Mouse (Mus musculus): ENCODE results near the gene Sept9. TPM values are rescaled to one million over a fixed set of nuclear protein-coding genes. Genes with fewer than 3 reads are reported as not detected.

Gene Sept9
- total RNA-seq, 2 experiments from 2014 or later = 94.9 to 103 TPM

DNA sequence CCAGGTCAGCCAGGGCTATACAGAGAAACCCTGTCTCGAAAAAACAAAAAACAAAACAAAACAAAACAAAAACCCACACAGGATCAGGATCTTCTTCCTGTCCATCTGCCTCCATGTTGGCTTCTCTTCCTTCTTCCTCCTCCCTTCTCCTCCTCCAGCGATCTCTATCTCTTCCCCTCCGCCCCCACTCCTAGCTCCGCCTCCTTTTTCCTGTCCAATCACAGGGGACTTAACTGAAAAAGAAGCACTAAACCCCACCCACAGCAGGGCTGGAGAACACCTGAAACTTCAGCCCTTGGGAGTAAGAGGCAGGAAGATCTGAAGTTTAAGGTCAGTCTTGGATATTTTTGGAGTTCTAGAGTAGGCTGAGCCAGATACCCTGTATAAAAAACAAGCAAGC, 212.2 kb downstream of the Sept9 start:
- DNase-seq = no peak
- intact Hi-C loops (cut with DNase I) = no loop called here

Other genes with a start within 250 kb of the Sept9 start
- gene Sec14l1, start 84.5 kb upstream of the Sept9 start, total RNA-seq (2021) = 100 to 1,000 TPM; 127 to 130 TPM